Comparison of ENCODE assay signal across 13 mouse cellular contexts in genomic region chr11:98947969-98948569, GRCm38 (mm10). TPM values are rescaled to one million over a fixed set of nuclear protein-coding genes. Genes with fewer than 3 reads are reported as not detected.
A peak's percentile ranks its signal among the peaks of the same experiment; 100 is the strongest.
DNase-seq lines count a peak whose midpoint lies in the region; ATAC-seq and TF ChIP-seq lines count a peak whose summit lies in the region.
"Had no signal": no experiment of that assay in that cellular context is flagged by ENCODE, and none has a peak within 500 bp of the region (broad histone marks: within the 10 kb centered on the region; RNA-seq: fewer than 3 reads in every experiment).

No protein-coding gene starts in this region.

- no peak for DNase-seq in heart, embryonic 10.5 days (ENCODE audit: low spot score)
- DNase-seq in heart, postnatal 36 days, result no peak
- peak; percentile 47 for DNase-seq in thymus, postnatal 4 days
- no peak for DNase-seq in thymus, postnatal 10 days (ENCODE audit: low spot score in 2 of 2)
- DNase-seq in liver, embryonic 14.5 days (ENCODE audit: low read depth in 3 of 3, low spot score in 3 of 3), result peak in 1 of 3 experiments; percentile 54
- DNase-seq in stomach, postnatal 0 days (ENCODE audit: low spot score), result peak; percentile 54
- DNase-seq: adrenal gland, postnatal 36 days; gastrocnemius, postnatal 10 days had no signal

- no peak overlapping the region for H3K9ac ChIP-seq in liver, embryonic 14.5 days (replicated peaks)
- H3K9ac ChIP-seq in stomach, postnatal 0 days (ENCODE audit: low read length), result no peak overlapping the region
- H3K9ac ChIP-seq: embryonic facial prominence, embryonic 13.5 days had no signal

- H3K36me3 ChIP-seq in heart, embryonic 10.5 days, result peaks cover 34% of the 10 kb centered on the region
- H3K36me3 ChIP-seq in liver, embryonic 14.5 days (replicated peaks; ENCODE audit: control insufficient read depth, insufficient read depth, low read depth), result no peaks in the 10 kb centered on the region
- H3K36me3 ChIP-seq in stomach, postnatal 0 days (ENCODE audit: control insufficient read depth, insufficient read depth, low read length), result no peaks in the 10 kb centered on the region

- ATAC-seq in liver, embryonic 14.5 days (ENCODE audit: insufficient read depth), result peak; percentile 19; the same call in 1 of the 2 replicates
- ATAC-seq in stomach, postnatal 0 days (ENCODE audit: low FRiP score, low TSS enrichment), result no peak; the same call in 1 of the 2 replicates
- no peak for ATAC-seq in erythroid progenitor cell, adult 5-6 weeks (replicated peaks; ENCODE audit: low FRiP score, poor library complexity, severe bottlenecking)
- ATAC-seq in cerebellum, adult (ENCODE audit: insufficient number of reproducible peaks, low FRiP score, low TSS enrichment), result no peak

- peak overlapping the region; percentile 36; the same call in 1 of the 2 replicates for H3K27ac ChIP-seq in heart, embryonic 10.5 days
- H3K27ac ChIP-seq in liver, embryonic 14.5 days, result no peak overlapping the region
- peak overlapping the region; percentile 73 for H3K27ac ChIP-seq in stomach, postnatal 0 days (replicated peaks)
- H3K27ac ChIP-seq: embryonic facial prominence, embryonic 13.5 days; kidney, postnatal 0 days had no signal

- 62% methylated on average over 18 of the region's 18 CpGs for WGBS in heart, embryonic 10.5 days
- WGBS in liver, embryonic 14.5 days (ENCODE audit: insufficient replicate concordance), result 5% methylated on average over 18 of the region's 18 CpGs
- WGBS in stomach, postnatal 0 days, result 45% methylated on average over 18 of the region's 18 CpGs

- H3K4me2 ChIP-seq in liver, embryonic 14.5 days (ENCODE audit: low read depth), result peak overlapping the region; percentile 40
- no peak overlapping the region; the same call in 1 of the 2 replicates for H3K4me2 ChIP-seq in stomach, postnatal 0 days (replicated peaks; ENCODE audit: low read depth)

- TF ChIP-seq CTCF in liver, embryonic 14.5 days (IDR thresholded peaks at IDR 0.05; ENCODE audit: low read depth), result no peak
- TF ChIP-seq CTCF in stomach, postnatal 0 days (IDR thresholded peaks at IDR 0.05; ENCODE audit: low read depth), result no peak

- H3K9me3 ChIP-seq in heart, embryonic 10.5 days, result no peaks in the 10 kb centered on the region
- no peaks in the 10 kb centered on the region for H3K9me3 ChIP-seq in liver, embryonic 14.5 days (ENCODE audit: control insufficient read depth, low read length)
- no peaks in the 10 kb centered on the region for H3K9me3 ChIP-seq in stomach, postnatal 0 days (ENCODE audit: control insufficient read depth, low read length)
- H3K9me3 ChIP-seq: embryonic facial prominence, embryonic 13.5 days had no signal

- peaks cover 91% of the 10 kb centered on the region for H3K4me1 ChIP-seq in heart, embryonic 10.5 days
- H3K4me1 ChIP-seq in liver, embryonic 14.5 days (replicated peaks; ENCODE audit: control insufficient read depth in 2 of 2, insufficient read depth in 2 of 2, low read length in 1 of 2), result peaks cover 0 to 49% of the 10 kb centered on the region in 2 experiments; a peak in 3 of 4 replicates
- peaks cover 42% of the 10 kb centered on the region for H3K4me1 ChIP-seq in stomach, postnatal 0 days (replicated peaks; ENCODE audit: control insufficient read depth, insufficient read depth)

- no peaks in the 10 kb centered on the region for H3K27me3 ChIP-seq in heart, embryonic 10.5 days (ENCODE audit: insufficient read depth, poor library complexity, severe bottlenecking)
- no peaks in the 10 kb centered on the region for H3K27me3 ChIP-seq in liver, embryonic 14.5 days (ENCODE audit: control insufficient read depth, insufficient read depth, low read length)
- no peaks in the 10 kb centered on the region for H3K27me3 ChIP-seq in stomach, postnatal 0 days (ENCODE audit: control insufficient read depth, insufficient read depth, low read length)
- H3K27me3 ChIP-seq: CH12.LX; embryonic facial prominence, embryonic 13.5 days had no signal

- H3K4me3 ChIP-seq in heart, embryonic 10.5 days, result no peak overlapping the region
- no peak overlapping the region for H3K4me3 ChIP-seq in liver, embryonic 14.5 days (ENCODE audit: insufficient read depth in 1 of 2, low read depth in 2 of 2, low read length in 2 of 2)
- H3K4me3 ChIP-seq in stomach, postnatal 0 days (ENCODE audit: low read depth, low read length), result no peak overlapping the region
- H3K4me3 ChIP-seq: embryonic facial prominence, embryonic 13.5 days had no signal

- 0 out of 2 replicates have a peak, but pooled peaks have one; percentile 10 for TF ChIP-seq EP300 in liver, embryonic 14.5 days (IDR thresholded peaks at IDR 0.05; ENCODE audit: low read depth)
- TF ChIP-seq EP300 in stomach, postnatal 0 days (optimal IDR thresholded peaks at IDR 0.05), result no peak

- intact Hi-C loops in heart, postnatal 36 days (cut with DNase I), result no loop called here

RNA-seq across cellular contexts. Expression of gene Rara, which starts 20.5 kb away (rescaled TPM):
- polyA plus RNA-seq in heart, embryonic 10.5 days (2016; fragmentation: Nextera tagmentation; extraction: Ambion mirVana), result 30.4 and 36.9 TPM in 2 replicates
- 10 to 100 TPM; 10.5 to 13.6 TPM for total RNA-seq in heart, postnatal 36 days (2021)
- polyA plus RNA-seq in liver, embryonic 14.5 days (2012; rRNA removed), result 1.9 and 2.3 TPM in 2 replicates
- polyA plus RNA-seq in liver, embryonic 14.5 days (2014; fragmentation: Nextera tagmentation; extraction: Ambion mirVana), result 3.0 and 3.2 TPM in 2 replicates
- 20.1 and 25.9 TPM in 2 replicates for polyA plus RNA-seq in stomach, postnatal 0 days (2015; fragmentation: Nextera tagmentation; extraction: Ambion mirVana)
- total RNA-seq in erythroid progenitor cell, adult 5-6 weeks (2015; ENCODE audit: low replicate concordance), result 4.3 and 18.4 TPM in 2 replicates
- 0.51 and 1.4 TPM in 2 replicates for total RNA-seq in erythroid progenitor cell, adult 5-6 weeks (2017; ENCODE audit: low replicate concordance)

RNA-seq across cellular contexts. Expression of gene Gjd3, which starts 34.7 kb away (rescaled TPM):
- 1.0 and 1.1 TPM in 2 replicates for polyA plus RNA-seq in heart, embryonic 10.5 days (2016; fragmentation: Nextera tagmentation; extraction: Ambion mirVana)
- total RNA-seq in heart, postnatal 36 days (2021), result under 1 TPM; 0.33 to 0.36 TPM
- not detected in 2 replicates for polyA plus RNA-seq in liver, embryonic 14.5 days (2012; rRNA removed)
- not detected in 2 replicates for polyA plus RNA-seq in liver, embryonic 14.5 days (2014; fragmentation: Nextera tagmentation; extraction: Ambion mirVana)
- 1.9 and 2.1 TPM in 2 replicates for polyA plus RNA-seq in stomach, postnatal 0 days (2015; fragmentation: Nextera tagmentation; extraction: Ambion mirVana)
- total RNA-seq in erythroid progenitor cell, adult 5-6 weeks (2015; ENCODE audit: low replicate concordance), result not detected in 2 replicates
- not detected in 2 replicates for total RNA-seq in erythroid progenitor cell, adult 5-6 weeks (2017; ENCODE audit: low replicate concordance)
- total RNA-seq: adrenal gland, postnatal 36 days; gastrocnemius, postnatal 10 days had no signal

RNA-seq across cellular contexts. Expression of gene Cdc6, which starts 40.5 kb away (rescaled TPM):
- polyA plus RNA-seq in heart, embryonic 10.5 days (2016; fragmentation: Nextera tagmentation; extraction: Ambion mirVana), result 39.3 and 47.7 TPM in 2 replicates
- total RNA-seq in heart, postnatal 36 days (2021), result under 1 TPM; 0.14 to 0.49 TPM
- polyA plus RNA-seq in liver, embryonic 14.5 days (2012; rRNA removed), result 16.9 and 28.6 TPM in 2 replicates
- 64.1 and 71.0 TPM in 2 replicates for polyA plus RNA-seq in liver, embryonic 14.5 days (2014; fragmentation: Nextera tagmentation; extraction: Ambion mirVana)
- 6.6 and 7.0 TPM in 2 replicates for polyA plus RNA-seq in stomach, postnatal 0 days (2015; fragmentation: Nextera tagmentation; extraction: Ambion mirVana)
- total RNA-seq in erythroid progenitor cell, adult 5-6 weeks (2015; ENCODE audit: low replicate concordance), result 72.4 and 84.3 TPM in 2 replicates
- total RNA-seq in erythroid progenitor cell, adult 5-6 weeks (2017; ENCODE audit: low replicate concordance), result 96.1 and 116 TPM in 2 replicates

Comparison
In these comparisons a context has a peak if more than half of its experiments do, and no peak if none do; other contexts are left out.
1. DNase-seq: peak in thymus, postnatal 4 days (single experiment) and stomach, postnatal 0 days (single experiment); none in heart, embryonic 10.5 days (single experiment), heart, postnatal 36 days (0 of 2) and thymus, postnatal 10 days (0 of 2).